ENCODE assay signal across 13 mouse cellular contexts in the genomic region with DNA sequence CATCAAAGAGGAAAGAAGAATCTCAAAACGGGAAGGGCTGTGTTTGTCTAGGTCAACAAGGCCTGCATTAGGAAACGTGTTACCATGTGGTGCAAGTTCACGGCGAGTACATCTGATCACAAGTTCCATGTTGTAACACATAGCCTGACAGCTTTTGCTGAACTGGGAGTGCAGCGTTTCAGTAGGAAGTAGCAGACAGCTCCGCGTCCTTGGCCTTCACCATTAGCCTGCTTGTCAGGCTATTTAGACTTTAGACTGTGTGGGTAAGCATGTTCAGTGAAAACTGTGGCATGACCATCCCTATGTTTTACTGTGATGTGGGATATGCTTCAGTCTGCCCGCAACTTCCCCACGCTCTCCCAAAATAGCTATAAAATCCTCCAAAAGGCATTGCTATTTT.
DNase-seq lines count a peak whose midpoint lies in the region; ATAC-seq and TF ChIP-seq lines count a peak whose summit lies in the region.
"Had no signal": no experiment of that assay in that cellular context is flagged by ENCODE, and none has a peak within 500 bp of the region (broad histone marks: within the 10 kb centered on the region; RNA-seq: fewer than 3 reads in every experiment).

No protein-coding gene starts in this region.

- no peak overlapping the region for H3K4me2 ChIP-seq in heart, embryonic 13.5 days
- no peak overlapping the region for H3K4me2 ChIP-seq in embryonic facial prominence, embryonic 13.5 days
- H3K4me2 ChIP-seq in lung, postnatal 0 days (replicated peaks; ENCODE audit: low read depth, low read length): no peak overlapping the region
- no peak overlapping the region for H3K4me2 ChIP-seq in hindbrain, postnatal 0 days (ENCODE audit: low read depth, low read length)
- H3K4me2 ChIP-seq in hindbrain, embryonic 16.5 days (ENCODE audit: low read length): no peak overlapping the region
- no peak overlapping the region for H3K4me2 ChIP-seq in kidney, embryonic 15.5 days
- H3K4me2 ChIP-seq: forebrain, embryonic 15.5 days; hindbrain, embryonic 14.5 days had no signal

- no peaks in the 10 kb centered on the region for H3K36me3 ChIP-seq in heart, embryonic 13.5 days
- H3K36me3 ChIP-seq in embryonic facial prominence, embryonic 13.5 days: no peaks in the 10 kb centered on the region
- H3K36me3 ChIP-seq in lung, postnatal 0 days (ENCODE audit: insufficient read depth, low read length): no peaks in the 10 kb centered on the region
- H3K36me3 ChIP-seq in hindbrain, postnatal 0 days (ENCODE audit: insufficient read depth, low read length): no peaks in the 10 kb centered on the region
- no peaks in the 10 kb centered on the region for H3K36me3 ChIP-seq in hindbrain, embryonic 16.5 days (ENCODE audit: control insufficient read depth, insufficient read depth, low read length)
- H3K36me3 ChIP-seq in kidney, embryonic 15.5 days: no peaks in the 10 kb centered on the region
- H3K36me3 ChIP-seq: forebrain, embryonic 15.5 days had no signal

- H3K4me1 ChIP-seq in heart, embryonic 13.5 days: peaks cover 62% of the 10 kb centered on the region
- no peaks in the 10 kb centered on the region; the same call in 1 of the 2 replicates for H3K4me1 ChIP-seq in bone marrow, adult 2 months (ENCODE audit: control insufficient read depth, insufficient read depth, low read length)
- H3K4me1 ChIP-seq in embryonic facial prominence, embryonic 13.5 days: peaks cover 53% of the 10 kb centered on the region
- H3K4me1 ChIP-seq in lung, postnatal 0 days (ENCODE audit: insufficient read depth, low read depth, low read length): no peaks in the 10 kb centered on the region
- 0 out of 2 replicates have a peak, but pooled peaks cover 5% of the 10 kb centered on the region for H3K4me1 ChIP-seq in hindbrain, postnatal 0 days (ENCODE audit: insufficient read depth, low read length)
- no peaks in the 10 kb centered on the region; the same call in none of the 2 replicates for H3K4me1 ChIP-seq in hindbrain, embryonic 16.5 days (ENCODE audit: control insufficient read depth, insufficient read depth, low read depth, low read length)
- 0 out of 2 replicates have a peak, but pooled peaks cover 4% of the 10 kb centered on the region for H3K4me1 ChIP-seq in kidney, embryonic 15.5 days

- H3K27ac ChIP-seq in heart, embryonic 13.5 days (replicated peaks): peak overlapping the region; percentile 51; the same call in 1 of the 2 replicates
- peak overlapping the region; percentile 62; the same call in 1 of the 2 replicates for H3K27ac ChIP-seq in bone marrow, adult 2 months (ENCODE audit: control insufficient read depth, insufficient read depth, low read depth, low read length, poor library complexity)
- H3K27ac ChIP-seq in embryonic facial prominence, embryonic 13.5 days: peak overlapping the region; percentile 69
- H3K27ac ChIP-seq in lung, postnatal 0 days (ENCODE audit: low read length): no peak overlapping the region
- no peak overlapping the region for H3K27ac ChIP-seq in hindbrain, postnatal 0 days
- no peak overlapping the region for H3K27ac ChIP-seq in hindbrain, embryonic 16.5 days (ENCODE audit: low read depth, low read length)
- no peak overlapping the region for H3K27ac ChIP-seq in kidney, embryonic 15.5 days
- H3K27ac ChIP-seq: hindbrain, embryonic 14.5 days had no signal

- TF ChIP-seq CTCF in bone marrow, adult 2 months (IDR thresholded peaks at IDR 0.05; ENCODE audit: control insufficient read depth, insufficient read depth, low read length): no peak
- TF ChIP-seq CTCF in lung, postnatal 0 days (IDR thresholded peaks at IDR 0.05): no peak
- no peak for TF ChIP-seq CTCF in hindbrain, postnatal 0 days (IDR thresholded peaks at IDR 0.05; ENCODE audit: low read depth)

- H3K9me3 ChIP-seq in heart, embryonic 13.5 days: no peaks in the 10 kb centered on the region
- no peaks in the 10 kb centered on the region for H3K9me3 ChIP-seq in embryonic facial prominence, embryonic 13.5 days
- H3K9me3 ChIP-seq in lung, postnatal 0 days (ENCODE audit: low read length): no peaks in the 10 kb centered on the region
- no peaks in the 10 kb centered on the region for H3K9me3 ChIP-seq in hindbrain, postnatal 0 days (ENCODE audit: low read length)
- no peaks in the 10 kb centered on the region for H3K9me3 ChIP-seq in hindbrain, embryonic 16.5 days (ENCODE audit: control insufficient read depth, low read length)
- H3K9me3 ChIP-seq in kidney, embryonic 15.5 days (replicated peaks): no peaks in the 10 kb centered on the region
- H3K9me3 ChIP-seq: forebrain, embryonic 15.5 days had no signal

- ATAC-seq in heart, embryonic 13.5 days (ENCODE audit: extremely low read depth, insufficient number of reproducible peaks, low FRiP score, low TSS enrichment): no peak
- no peak for ATAC-seq in embryonic facial prominence, embryonic 13.5 days (ENCODE audit: insufficient number of reproducible peaks, insufficient read depth, low FRiP score, low TSS enrichment, low read depth)
- ATAC-seq in lung, postnatal 0 days: peak; percentile 57
- no peak for ATAC-seq in hindbrain, postnatal 0 days
- no peak for ATAC-seq in hindbrain, embryonic 16.5 days
- no peak for ATAC-seq in kidney, embryonic 15.5 days (replicated peaks; ENCODE audit: low FRiP score)
- ATAC-seq: activated CD4-positive, CD25-positive, alpha-beta regulatory T cell, adult 4 months had no signal

- WGBS in heart, embryonic 13.5 days: 57% methylated on average over 9 of the region's 9 CpGs
- 48% methylated on average over 9 of the region's 9 CpGs for WGBS in bone marrow, adult 2 months
- WGBS in embryonic facial prominence, embryonic 13.5 days: 70% methylated on average over 9 of the region's 9 CpGs
- WGBS in lung, postnatal 0 days: 54% methylated on average over 9 of the region's 9 CpGs
- 84% methylated on average over 9 of the region's 9 CpGs for WGBS in hindbrain, postnatal 0 days
- WGBS in hindbrain, embryonic 16.5 days: 83% methylated on average over 9 of the region's 9 CpGs
- WGBS in kidney, embryonic 15.5 days: 70% methylated on average over 9 of the region's 9 CpGs

- no peak for TF ChIP-seq POLR2A in bone marrow, adult 2 months (IDR thresholded peaks at IDR 0.05; ENCODE audit: borderline replicate concordance, control insufficient read depth, low read depth, low read length)

- no peak overlapping the region for H3K4me3 ChIP-seq in heart, embryonic 13.5 days
- no peak overlapping the region for H3K4me3 ChIP-seq in bone marrow, adult 2 months (replicated peaks; ENCODE audit: control insufficient read depth, low read depth, low read length)
- H3K4me3 ChIP-seq in embryonic facial prominence, embryonic 13.5 days: no peak overlapping the region
- no peak overlapping the region for H3K4me3 ChIP-seq in lung, postnatal 0 days (ENCODE audit: low read depth, low read length)
- no peak overlapping the region for H3K4me3 ChIP-seq in hindbrain, postnatal 0 days (ENCODE audit: low read length)
- H3K4me3 ChIP-seq in hindbrain, embryonic 16.5 days (ENCODE audit: low read length): no peak overlapping the region
- H3K4me3 ChIP-seq in kidney, embryonic 15.5 days (replicated peaks): no peak overlapping the region
- H3K4me3 ChIP-seq: forebrain, embryonic 15.5 days; myocyte had no signal

- TF ChIP-seq EP300 in lung, postnatal 0 days (IDR thresholded peaks at IDR 0.05): no peak

- peak overlapping the region; percentile 37; the same call in 1 of the 2 replicates for H3K9ac ChIP-seq in heart, embryonic 13.5 days
- H3K9ac ChIP-seq in embryonic facial prominence, embryonic 13.5 days: no peak overlapping the region
- no peak overlapping the region for H3K9ac ChIP-seq in lung, postnatal 0 days (replicated peaks; ENCODE audit: low read depth)
- H3K9ac ChIP-seq in hindbrain, postnatal 0 days (replicated peaks; ENCODE audit: low read length): no peak overlapping the region
- no peak overlapping the region for H3K9ac ChIP-seq in hindbrain, embryonic 16.5 days (ENCODE audit: low read depth, low read length)
- no peak overlapping the region for H3K9ac ChIP-seq in kidney, embryonic 15.5 days
- H3K9ac ChIP-seq: forebrain, embryonic 15.5 days; hindbrain, embryonic 14.5 days had no signal

- no peaks in the 10 kb centered on the region for H3K27me3 ChIP-seq in heart, embryonic 13.5 days (replicated peaks)
- H3K27me3 ChIP-seq in embryonic facial prominence, embryonic 13.5 days: no peaks in the 10 kb centered on the region
- H3K27me3 ChIP-seq in lung, postnatal 0 days (replicated peaks; ENCODE audit: insufficient read depth, low read length): no peaks in the 10 kb centered on the region
- no peaks in the 10 kb centered on the region for H3K27me3 ChIP-seq in hindbrain, postnatal 0 days (ENCODE audit: insufficient read depth, low read length)
- no peaks in the 10 kb centered on the region for H3K27me3 ChIP-seq in hindbrain, embryonic 16.5 days (replicated peaks; ENCODE audit: control insufficient read depth, insufficient read depth, low read length)
- H3K27me3 ChIP-seq in kidney, embryonic 15.5 days: no peaks in the 10 kb centered on the region
- H3K27me3 ChIP-seq: forebrain, embryonic 15.5 days had no signal

- DNase-seq in heart, adult 18-20 months: no peak
- peak; percentile 58 for DNase-seq in lung, postnatal 0 days (ENCODE audit: low spot score)
- DNase-seq in hindbrain, postnatal 0 days (ENCODE audit: low spot score): no peak
- DNase-seq: spleen, adult 18-20 months had no signal

Comparison
In these comparisons a context has a peak if more than half of its experiments do, and no peak if none do; other contexts are left out.
1. H3K27ac ChIP-seq: peak in heart, embryonic 13.5 days (single experiment), bone marrow, adult 2 months (single experiment) and embryonic facial prominence, embryonic 13.5 days (single experiment); none in lung, postnatal 0 days (single experiment), hindbrain, postnatal 0 days (single experiment), hindbrain, embryonic 16.5 days (single experiment) and kidney, embryonic 15.5 days (single experiment).